In the genomic region with DNA sequence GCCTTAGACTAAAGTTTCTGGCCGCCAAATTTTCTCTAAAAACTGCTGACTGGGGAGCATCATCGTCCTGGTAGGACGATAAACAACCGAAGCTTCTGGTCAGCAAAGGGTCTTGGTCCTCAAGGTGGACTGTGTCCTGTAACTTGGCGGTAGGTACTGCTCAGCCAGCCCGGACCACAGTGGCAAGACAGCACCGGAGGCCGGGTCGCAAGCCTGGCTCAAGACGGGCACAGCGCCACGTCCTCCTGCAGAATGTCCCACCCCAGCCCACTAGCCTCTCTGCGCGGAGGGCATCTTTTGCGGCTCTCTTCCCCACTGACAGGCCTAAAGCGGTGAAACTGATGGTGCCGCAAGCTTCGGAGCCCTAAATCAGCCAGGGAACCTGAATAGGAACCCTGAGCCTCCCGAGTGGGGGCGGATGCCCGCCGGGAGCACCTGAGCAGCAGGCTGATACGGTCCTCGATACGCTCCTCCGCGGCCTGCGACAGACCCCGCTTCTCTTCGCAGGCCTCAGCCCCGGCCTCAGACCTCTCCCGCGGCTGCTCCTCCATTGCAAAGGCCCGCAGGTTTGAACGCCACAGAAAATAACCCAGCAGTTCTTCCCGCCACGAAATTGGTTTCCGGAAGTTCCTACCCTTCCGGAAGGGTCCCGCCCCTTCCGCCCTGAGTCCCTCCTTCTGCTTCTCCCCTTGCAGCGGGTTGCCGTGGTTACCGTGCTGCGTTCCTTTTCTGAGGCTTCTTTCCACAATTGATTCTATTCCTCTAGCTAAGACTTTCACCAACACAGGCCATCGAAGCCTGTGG, we compare ENCODE assay signal across 8 mouse cellular contexts. TPM values are rescaled to one million over a fixed set of nuclear protein-coding genes. Genes with fewer than 3 reads are reported as not detected.
DNase-seq lines count a peak whose midpoint lies in the region; ATAC-seq and TF ChIP-seq lines count a peak whose summit lies in the region.

Gene Cenph (minus strand): TSS at position 648 of the 804 bp plus-strand sequence.

- ATAC-seq in forebrain, embryonic 12.5 days (ENCODE audit: low FRiP score), result peak; percentile 95
- peak; percentile 88 for ATAC-seq in liver, postnatal 0 days
- peak; percentile 97 for ATAC-seq in neural tube, embryonic 14.5 days (ENCODE audit: low read depth)

- peaks cover 0 to 23% of the 10 kb centered on the region in 2 experiments; a peak in 2 of 4 replicates for H3K4me1 ChIP-seq in CH12.LX (ENCODE audit: control insufficient read depth in 1 of 2, insufficient read depth in 2 of 2)
- H3K4me1 ChIP-seq in forebrain, embryonic 12.5 days, result peaks cover 18% of the 10 kb centered on the region
- peaks cover 12% of the 10 kb centered on the region; the same call in 1 of the 2 replicates for H3K4me1 ChIP-seq in liver, postnatal 0 days (ENCODE audit: insufficient read depth)
- peaks cover 5% of the 10 kb centered on the region for H3K4me1 ChIP-seq in neural tube, embryonic 14.5 days (ENCODE audit: control insufficient read depth, insufficient read depth, low read length)

- TF ChIP-seq POLR2A in CH12.LX (IDR thresholded peaks at IDR 0.05; ENCODE audit: low read depth, low read length), result peak; percentile 71

- intact Hi-C loops in heart, postnatal 10 days (cut with DNase I), result no loop called here

- H3K4me2 ChIP-seq in CH12.LX (ENCODE audit: insufficient read depth, low read depth, poor library complexity, severe bottlenecking), result peak within 1 kb of the TSS; percentile 62
- peak within 1 kb of the TSS; percentile 93 for H3K4me2 ChIP-seq in forebrain, embryonic 12.5 days
- peak within 1 kb of the TSS; percentile 77 for H3K4me2 ChIP-seq in liver, postnatal 0 days (ENCODE audit: low read depth, low read length)
- peak within 1 kb of the TSS; percentile 93 for H3K4me2 ChIP-seq in neural tube, embryonic 14.5 days (ENCODE audit: low read depth, low read length)

- H3K36me3 ChIP-seq in CH12.LX (replicated peaks in 1 of 2; ENCODE audit: control insufficient read depth in 1 of 2, insufficient read depth in 1 of 2, low read length in 1 of 2), result peaks cover 28 to 59% of the 10 kb centered on the region in 2 experiments
- peaks cover 35% of the 10 kb centered on the region for H3K36me3 ChIP-seq in forebrain, embryonic 12.5 days (replicated peaks)
- H3K36me3 ChIP-seq in liver, postnatal 0 days (replicated peaks; ENCODE audit: insufficient read depth, low read length), result peaks cover 24% of the 10 kb centered on the region
- no peaks in the 10 kb centered on the region for H3K36me3 ChIP-seq in neural tube, embryonic 14.5 days (ENCODE audit: control insufficient read depth, insufficient read depth, low read length)

- no peak for TF ChIP-seq EP300 in CH12.LX (IDR thresholded peaks at IDR 0.05; ENCODE audit: low read length)
- 0 out of 2 replicates have a peak, but pooled peaks have one; percentile 18 for TF ChIP-seq EP300 in liver, postnatal 0 days (IDR thresholded peaks at IDR 0.05; ENCODE audit: low read depth)

- peak within 1 kb of the TSS; percentile 56 for H3K9ac ChIP-seq in CH12.LX (ENCODE audit: insufficient read depth, low read depth)
- peak within 1 kb of the TSS; percentile 78 for H3K9ac ChIP-seq in forebrain, embryonic 12.5 days
- H3K9ac ChIP-seq in liver, postnatal 0 days (replicated peaks), result peak within 1 kb of the TSS; percentile 76
- H3K9ac ChIP-seq in neural tube, embryonic 14.5 days (replicated peaks; ENCODE audit: low read depth, low read length), result peak within 1 kb of the TSS; percentile 48

- H3K79me2 ChIP-seq in CH12.LX (replicated peaks; ENCODE audit: control insufficient read depth, extremely low read depth, insufficient read depth, poor library complexity, severe bottlenecking), result peaks cover 12% of the 10 kb centered on the region

- H3K9me3 ChIP-seq in CH12.LX (replicated peaks; ENCODE audit: low read length), result no peaks in the 10 kb centered on the region
- H3K9me3 ChIP-seq in forebrain, embryonic 12.5 days, result no peaks in the 10 kb centered on the region
- H3K9me3 ChIP-seq in liver, postnatal 0 days (ENCODE audit: low read length), result no peaks in the 10 kb centered on the region
- H3K9me3 ChIP-seq in neural tube, embryonic 14.5 days (ENCODE audit: control insufficient read depth, low read length), result no peaks in the 10 kb centered on the region

- WGBS in forebrain, embryonic 12.5 days, result under 1% methylated on average over 46 of the region's 46 CpGs
- under 1% methylated on average over 46 of the region's 46 CpGs for WGBS in large intestine, adult 2 months
- WGBS in liver, postnatal 0 days (ENCODE audit: insufficient replicate concordance), result under 1% methylated on average over 46 of the region's 46 CpGs
- WGBS in neural tube, embryonic 14.5 days, result under 1% methylated on average over 46 of the region's 46 CpGs

- H3K27me3 ChIP-seq in CH12.LX (replicated peaks), result no peaks in the 10 kb centered on the region
- H3K27me3 ChIP-seq in forebrain, embryonic 12.5 days, result no peaks in the 10 kb centered on the region
- H3K27me3 ChIP-seq in liver, postnatal 0 days (ENCODE audit: insufficient read depth, low read length), result no peaks in the 10 kb centered on the region
- H3K27me3 ChIP-seq in neural tube, embryonic 14.5 days (ENCODE audit: control insufficient read depth, insufficient read depth, low read length), result no peaks in the 10 kb centered on the region

- peak within 1 kb of the TSS; percentile 7; the same call in 1 of the 2 replicates for H3K27ac ChIP-seq in CH12.LX (ENCODE audit: insufficient read depth, low read depth)
- peak within 1 kb of the TSS; percentile 77 for H3K27ac ChIP-seq in forebrain, embryonic 12.5 days
- peak within 1 kb of the TSS; percentile 30 for H3K27ac ChIP-seq in liver, postnatal 0 days (ENCODE audit: low read depth)
- H3K27ac ChIP-seq in neural tube, embryonic 14.5 days (ENCODE audit: low read depth, low read length), result no peak within 1 kb of the TSS

- peak; percentile 93 for DNase-seq in CH12.LX (ENCODE audit: extremely low read depth)
- peak; percentile 90 for DNase-seq in c-Kit-positive CD71-positive TER-119-negative erythroid progenitor cells, embryonic 14.5 days (ENCODE audit: low read depth)
- peak; percentile 82 to 90 for DNase-seq in heart, postnatal 10 days
- DNase-seq in large intestine, adult 2 months (ENCODE audit: low read depth, low spot score), result peak; percentile 70
- DNase-seq in liver, postnatal 0 days, result peak; percentile 91
- DNase-seq in testis, postnatal 10 days (ENCODE audit: low spot score), result peak; percentile 91

- in situ Hi-C loops in CH12.LX (cut with MboI; ENCODE audit: low pct_ligation_motif_present, low pct_unique_long_range_greater_than_20kb, low sequenced_read_pairs), result no loop called here

- H3K4me3 ChIP-seq in CH12.LX (replicated peaks in 1 of 3; ENCODE audit: low read depth in 2 of 3, low read length in 2 of 3, poor library complexity in 1 of 3), result peak within 1 kb of the TSS; percentile 81 to 86 (median 81)
- H3K4me3 ChIP-seq in forebrain, embryonic 12.5 days (replicated peaks), result peak within 1 kb of the TSS; percentile 89
- peak within 1 kb of the TSS; percentile 75 for H3K4me3 ChIP-seq in liver, postnatal 0 days (ENCODE audit: low read depth, low read length)
- peak within 1 kb of the TSS; percentile 62 for H3K4me3 ChIP-seq in neural tube, embryonic 14.5 days (ENCODE audit: low read depth, low read length)

- no peak for TF ChIP-seq CTCF in CH12.LX (conservative IDR thresholded peaks at IDR 0.05 in 1 of 2, IDR thresholded peaks at IDR 0.05 in 1 of 2; ENCODE audit: low read depth in 2 of 2, low read length in 2 of 2)
- TF ChIP-seq CTCF in liver, postnatal 0 days (IDR thresholded peaks at IDR 0.05; ENCODE audit: low read depth), result no peak

- dilution Hi-C loops in CH12.LX (cut with MboI; ENCODE audit: extremely low pct_ligation_motif_present, extremely low pct_unique_long_range_greater_than_20kb, low sequenced_read_pairs), result no loop called here

- TF ChIP-seq RAD21 in CH12.LX (IDR thresholded peaks at IDR 0.05; ENCODE audit: low read depth, low read length), result no peak

TF ChIP-seq in CH12.LX, 34 proteins besides CTCF, POLR2A, EP300 and RAD21 (continues in another document):
- TF ChIP-seq SIN3A (IDR thresholded peaks at IDR 0.05; ENCODE audit: low read length), result peak; percentile 98
- TF ChIP-seq MXI1 (IDR thresholded peaks at IDR 0.05; ENCODE audit: low read depth, low read length), result peak; percentile 91; the same call in 1 of the 2 replicates
- TF ChIP-seq RCOR1 (conservative IDR thresholded peaks at IDR 0.05; ENCODE audit: low read depth, low read length), result no peak
- peak; percentile 92 for TF ChIP-seq ELF1 (IDR thresholded peaks at IDR 0.05; ENCODE audit: low read depth, low read length)
- TF ChIP-seq ZMIZ1 (IDR thresholded peaks at IDR 0.05; ENCODE audit: low read depth, low read length), result peak; percentile 53; the same call in 1 of the 2 replicates
- TF ChIP-seq E2F4 (IDR thresholded peaks at IDR 0.05; ENCODE audit: insufficient replicate concordance, low read depth, low read length), result peak; percentile 99
- TF ChIP-seq KAT2A (IDR thresholded peaks at IDR 0.05; ENCODE audit: insufficient replicate concordance, low read length), result peak; percentile 62; the same call in 1 of the 2 replicates
- TF ChIP-seq MYC (IDR thresholded peaks at IDR 0.05; ENCODE audit: low read depth, low read length), result no peak
- peak; percentile 71 for TF ChIP-seq NELFE (IDR thresholded peaks at IDR 0.05; ENCODE audit: low read depth, low read length)
- no peak for TF ChIP-seq ZKSCAN1 (IDR thresholded peaks at IDR 0.05; ENCODE audit: borderline replicate concordance, low read depth, low read length)
- TF ChIP-seq TBP (conservative IDR thresholded peaks at IDR 0.05; ENCODE audit: low read depth, low read length), result no peak; the same call in 1 of the 2 replicates
- no peak for TF ChIP-seq JUN (IDR thresholded peaks at IDR 0.05; ENCODE audit: insufficient read depth, low read depth, low read length)
- TF ChIP-seq CHD1 (IDR thresholded peaks at IDR 0.05; ENCODE audit: low read depth, low read length), result no peak
- peak; percentile 52; the same call in 1 of the 2 replicates for TF ChIP-seq TCF12 (IDR thresholded peaks at IDR 0.05; ENCODE audit: low read depth, low read length)
- TF ChIP-seq ZC3H11A (IDR thresholded peaks at IDR 0.05; ENCODE audit: low read depth, low read length), result no peak
- no peak for TF ChIP-seq ZNF384 (IDR thresholded peaks at IDR 0.05; ENCODE audit: low read depth, low read length)
- no peak for TF ChIP-seq GABPA (IDR thresholded peaks at IDR 0.05; ENCODE audit: insufficient replicate concordance, low read depth, low read length)

RNA-seq across cellular contexts. Expression of gene Cenph, which starts in this region (rescaled TPM):
- total RNA-seq in CH12.LX (2012; rRNA removed) (23.7 and 30.2 TPM in 2 replicates), CH12.LX (2014; rRNA removed) (49.3 and 54.2 TPM in 2 replicates)
- polyA plus RNA-seq in CH12.LX (2012; ENCODE audit: insufficient read length, low read depth), result 49.1 and 50.8 TPM in 2 replicates
- 46.3 and 48.9 TPM in 2 replicates for polyA plus RNA-seq in forebrain, embryonic 12.5 days (2016; fragmentation: Nextera tagmentation; extraction: Ambion mirVana)
- total RNA-seq in heart, postnatal 10 days (2021), result 1 to 10 TPM; 2.1 to 2.8 TPM
- polyA plus RNA-seq in large intestine, adult 2 months (2012; rRNA removed), result 1.8 and 2.4 TPM in 2 replicates
- 19.4 and 19.6 TPM in 2 replicates for polyA plus RNA-seq in liver, postnatal 0 days (2015; fragmentation: Nextera tagmentation; extraction: Ambion mirVana)
- 4.4 and 5.1 TPM in 2 replicates for polyA plus RNA-seq in neural tube, embryonic 14.5 days (2014; fragmentation: Nextera tagmentation; extraction: Ambion mirVana)

Comparison
In these comparisons a context has a peak if more than half of its experiments do, and no peak if none do; other contexts are left out.
1. RNA of gene Cenph (total RNA-seq): 23.7 to 54.2 TPM in CH12.LX; 2.1 to 2.8 TPM in heart, postnatal 10 days; every median in the first group is over 4 times any median in the second.
2. Peak in every context shown above with its lines, with median percentiles within 50 percentile points of each other: DNase-seq, H3K4me2 ChIP-seq, H3K4me3 ChIP-seq, H3K9ac ChIP-seq and ATAC-seq.